Mouse (Mus musculus): ENCODE results near the gene Slc22a23.

- TF ChIP-seq MAFK (IDR thresholded peaks at IDR 0.05; ENCODE audit: insufficient read depth, low read depth, low read length) (no peak), ZNF384 (IDR thresholded peaks at IDR 0.05; ENCODE audit: low read depth, low read length) (no peak), CHD2 (IDR thresholded peaks at IDR 0.05; ENCODE audit: low read depth, low read length) (no peak), ZC3H11A (IDR thresholded peaks at IDR 0.05; ENCODE audit: borderline replicate concordance, low read depth, low read length) (no peak), HCFC1 (IDR thresholded peaks at IDR 0.05; ENCODE audit: borderline replicate concordance, insufficient read depth, low read length) (no peak)
Measured at GRCm38 (mm10) chr13:34383416-34383815, 38.4 kb upstream of the Slc22a23 start.

Data from ES-E14 (cell line).